9 mouse cellular contexts compared by ENCODE assay signal in genomic region chr6:54573218-54573955, GRCm38 (mm10). TPM values are rescaled to one million over a fixed set of nuclear protein-coding genes. Genes with fewer than 3 reads are reported as not detected.
DNase-seq lines count a peak whose midpoint lies in the region; ATAC-seq lines count a peak whose summit lies in the region.
"Had no signal": no experiment of that assay in that cellular context is flagged by ENCODE, and none has a peak within 500 bp of the region (broad histone marks: within the 10 kb centered on the region; RNA-seq: fewer than 3 reads in every experiment).

No protein-coding gene starts in this region.

- H3K27me3 ChIP-seq in megakaryocyte, embryonic 14.5 days (replicated peaks): peaks cover 30% of the 10 kb centered on the region
- no peaks in the 10 kb centered on the region for H3K27me3 ChIP-seq in intestine, embryonic 15.5 days (replicated peaks)

- H3K9me3 ChIP-seq in megakaryocyte, embryonic 14.5 days: peaks cover 9% of the 10 kb centered on the region
- H3K9me3 ChIP-seq in intestine, embryonic 15.5 days: no peaks in the 10 kb centered on the region

- H3K4me1 ChIP-seq in megakaryocyte, embryonic 14.5 days: peaks cover 3% of the 10 kb centered on the region; the same call in 1 of the 2 replicates
- H3K4me1 ChIP-seq in intestine, embryonic 15.5 days (replicated peaks): no peaks in the 10 kb centered on the region

- H3K4me3 ChIP-seq in megakaryocyte, embryonic 14.5 days (replicated peaks): peak overlapping the region; percentile 46
- no peak overlapping the region for H3K4me3 ChIP-seq in intestine, embryonic 15.5 days (replicated peaks)

- DNase-seq in embryo, embryonic 11 days: peak; percentile 59
- no peak for DNase-seq in embryo, embryonic 10 days (ENCODE audit: low spot score)
- peak; percentile 28 for DNase-seq in ovary, postnatal 36 days (ENCODE audit: low spot score)
- no peak for DNase-seq in spleen, postnatal 4 days (ENCODE audit: low spot score in 2 of 2)
- no peak for DNase-seq in thymus, postnatal 0 days (ENCODE audit: low spot score)
- DNase-seq: heart, postnatal 36 days had no signal

- WGBS in intestine, embryonic 15.5 days: 14% methylated on average over 6 of the region's 6 CpGs

- no peak for ATAC-seq in megakaryocyte, adult 5-6 weeks (ENCODE audit: poor library complexity, severe bottlenecking)
- ATAC-seq in intestine, embryonic 15.5 days: peak; percentile 59

- H3K9ac ChIP-seq in intestine, embryonic 15.5 days: no peak overlapping the region

- 0 out of 2 replicates have a peak overlapping the region, but pooled peaks have one; percentile 26 for H3K4me2 ChIP-seq in intestine, embryonic 15.5 days (replicated peaks)

- H3K27ac ChIP-seq in intestine, embryonic 15.5 days: no peak overlapping the region

- H3K36me3 ChIP-seq in megakaryocyte, embryonic 14.5 days (replicated peaks; ENCODE audit: low read length): no peaks in the 10 kb centered on the region
- no peaks in the 10 kb centered on the region for H3K36me3 ChIP-seq in intestine, embryonic 15.5 days

RNA-seq across cellular contexts. Expression of gene Scrn1, which starts 7.1 kb away (rescaled TPM):
- polyA plus RNA-seq in megakaryocyte, embryonic 14.5 days (2012; ENCODE audit: insufficient read depth, low replicate concordance): 13.5 TPM in 1 of 2 replicates, not detected in the other
- not detected in 2 replicates for total RNA-seq in megakaryocyte, adult 5-6 weeks (2015)
- total RNA-seq in megakaryocyte, adult 5-6 weeks (2017): not detected in 2 replicates
- 5.9 and 6.4 TPM in 2 replicates for polyA plus RNA-seq in intestine, embryonic 15.5 days (2015; fragmentation: Nextera tagmentation; extraction: Ambion mirVana)
- polyA plus RNA-seq in thymus, postnatal 0 days (2015; fragmentation: Nextera tagmentation; extraction: Ambion mirVana): 0.94 and 0.98 TPM in 2 replicates

RNA-seq across cellular contexts. Expression of gene Plekha8, which starts 21.5 kb away (rescaled TPM):
- 0.35 and 0.88 TPM in 2 replicates for polyA plus RNA-seq in megakaryocyte, embryonic 14.5 days (2012; ENCODE audit: insufficient read depth, low replicate concordance)
- total RNA-seq in megakaryocyte, adult 5-6 weeks (2015): 1.4 and 1.8 TPM in 2 replicates
- 0.77 and 1.2 TPM in 2 replicates for total RNA-seq in megakaryocyte, adult 5-6 weeks (2017)
- polyA plus RNA-seq in intestine, embryonic 15.5 days (2015; fragmentation: Nextera tagmentation; extraction: Ambion mirVana): 6.2 and 6.4 TPM in 2 replicates
- polyA plus RNA-seq in thymus, postnatal 0 days (2015; fragmentation: Nextera tagmentation; extraction: Ambion mirVana): 1.7 TPM in 2 replicates

RNA-seq across cellular contexts. Expression of gene Fkbp14, which starts 23.7 kb away (rescaled TPM):
- 1.2 TPM in 1 of 2 replicates, not detected in the other for polyA plus RNA-seq in megakaryocyte, embryonic 14.5 days (2012; ENCODE audit: insufficient read depth, low replicate concordance)
- total RNA-seq in megakaryocyte, adult 5-6 weeks (2015): not detected in 2 replicates
- total RNA-seq in megakaryocyte, adult 5-6 weeks (2017): not detected in 2 replicates
- 23.1 and 24.3 TPM in 2 replicates for polyA plus RNA-seq in intestine, embryonic 15.5 days (2015; fragmentation: Nextera tagmentation; extraction: Ambion mirVana)
- polyA plus RNA-seq in thymus, postnatal 0 days (2015; fragmentation: Nextera tagmentation; extraction: Ambion mirVana): 2.7 and 3.7 TPM in 2 replicates

Comparison
In these comparisons a context has a peak if more than half of its experiments do, and no peak if none do; other contexts are left out.
1. DNase-seq: peak in embryo, embryonic 11 days (single experiment) and ovary, postnatal 36 days (single experiment); none in embryo, embryonic 10 days (single experiment), spleen, postnatal 4 days (0 of 2) and thymus, postnatal 0 days (single experiment).